In the genomic region with DNA sequence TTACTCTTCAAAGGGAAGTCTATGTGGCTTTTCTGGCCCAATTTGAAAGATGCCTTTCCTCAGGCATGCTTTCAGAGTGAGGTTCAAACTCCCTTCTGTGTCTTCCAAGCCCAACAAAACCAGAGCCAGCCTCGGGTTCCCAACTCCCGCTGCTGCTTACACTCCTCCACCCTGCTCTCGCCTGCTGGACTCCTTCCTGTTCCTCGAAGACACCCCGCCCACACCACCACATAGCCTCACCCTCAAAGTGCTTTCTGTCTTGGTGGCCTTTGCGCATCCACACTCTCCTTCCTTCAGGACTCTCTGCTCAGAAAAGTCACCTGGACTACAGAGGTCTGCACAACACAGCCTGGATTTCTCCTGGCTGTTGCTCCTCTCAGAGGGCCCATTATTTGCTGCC, we compare ENCODE assay signal across 17 mouse cellular contexts. TPM values are rescaled to one million over a fixed set of nuclear protein-coding genes. Genes with fewer than 3 reads are reported as not detected.
A peak's percentile ranks its signal among the peaks of the same experiment; 100 is the strongest.
DNase-seq lines count a peak whose midpoint lies in the region; ATAC-seq and TF ChIP-seq lines count a peak whose summit lies in the region.
"Had no signal": no experiment of that assay in that cellular context is flagged by ENCODE, and none has a peak within 500 bp of the region (broad histone marks: within the 10 kb centered on the region; RNA-seq: fewer than 3 reads in every experiment).

No protein-coding gene starts in this region.

- WGBS in kidney, embryonic 15.5 days = 52% methylated on average over 6 of the region's 6 CpGs
- WGBS in intestine, embryonic 16.5 days = 70% methylated on average over 6 of the region's 6 CpGs
- WGBS in hindbrain, embryonic 10.5 days = 79% methylated on average over 6 of the region's 6 CpGs

- ATAC-seq in kidney, embryonic 15.5 days (replicated peaks; ENCODE audit: low FRiP score) = no peak
- no peak for ATAC-seq in intestine, embryonic 16.5 days
- ATAC-seq: activated CD4-positive, CD25-positive, alpha-beta regulatory T cell, adult 4 months; liver, embryonic 12.5 days; midbrain, embryonic 15.5 days had no signal

- H3K9me3 ChIP-seq in kidney, embryonic 15.5 days (replicated peaks) = no peaks in the 10 kb centered on the region
- no peaks in the 10 kb centered on the region for H3K9me3 ChIP-seq in intestine, embryonic 16.5 days (ENCODE audit: control insufficient read depth, low read length)
- no peaks in the 10 kb centered on the region for H3K9me3 ChIP-seq in hindbrain, embryonic 10.5 days
- H3K9me3 ChIP-seq: heart, embryonic 13.5 days; hindbrain, embryonic 13.5 days; liver, embryonic 12.5 days; lung, embryonic 15.5 days; midbrain, embryonic 15.5 days had no signal

- no peaks in the 10 kb centered on the region for H3K27me3 ChIP-seq in kidney, embryonic 15.5 days
- H3K27me3 ChIP-seq in intestine, embryonic 16.5 days (replicated peaks; ENCODE audit: control insufficient read depth, insufficient read depth, low read length) = no peaks in the 10 kb centered on the region
- H3K27me3 ChIP-seq in hindbrain, embryonic 10.5 days (ENCODE audit: insufficient read depth, poor library complexity, severe bottlenecking) = no peaks in the 10 kb centered on the region
- H3K27me3 ChIP-seq: liver, embryonic 12.5 days; lung, embryonic 15.5 days; midbrain, embryonic 15.5 days had no signal

- peak; percentile 52 for DNase-seq in gastrocnemius, adult 2 months
- DNase-seq in gastrocnemius, adult 18-20 months (ENCODE audit: low spot score) = no peak
- no peak for DNase-seq in kidney, postnatal 36 days
- DNase-seq in urinary bladder, postnatal 14 days (ENCODE audit: low spot score) = peak; percentile 44
- DNase-seq in cerebellum, adult 8-10 months = no peak
- DNase-seq in hindbrain, embryonic 10.5 days (ENCODE audit: low spot score) = no peak
- DNase-seq: adrenal gland, postnatal 36 days; cerebellum, postnatal 10 days; kidney, adult 2 months had no signal

- peaks cover 10% of the 10 kb centered on the region; the same call in 1 of the 2 replicates for H3K4me1 ChIP-seq in kidney, embryonic 15.5 days
- peaks cover 9% of the 10 kb centered on the region; the same call in 1 of the 2 replicates for H3K4me1 ChIP-seq in intestine, embryonic 16.5 days (ENCODE audit: control insufficient read depth, insufficient read depth, low read length)
- peaks cover 8% of the 10 kb centered on the region; the same call in 1 of the 2 replicates for H3K4me1 ChIP-seq in hindbrain, embryonic 10.5 days (replicated peaks)
- H3K4me1 ChIP-seq: liver, embryonic 12.5 days; lung, embryonic 15.5 days; midbrain, embryonic 15.5 days had no signal

- no peak for TF ChIP-seq CTCF in gastrocnemius, adult 2 months (IDR thresholded peaks at IDR 0.05)

- intact Hi-C loops in gastrocnemius, adult 2 months (cut with DNase I) = no loop called here

- no peak overlapping the region for H3K27ac ChIP-seq in gastrocnemius, adult 2 months
- peak overlapping the region; percentile 55; the same call in 1 of the 2 replicates for H3K27ac ChIP-seq in kidney, embryonic 15.5 days
- H3K27ac ChIP-seq in intestine, embryonic 16.5 days (ENCODE audit: low read length) = 0 out of 2 replicates have a peak overlapping the region, but pooled peaks have one; percentile 35
- H3K27ac ChIP-seq in hindbrain, embryonic 10.5 days = no peak overlapping the region
- H3K27ac ChIP-seq: heart, embryonic 13.5 days; hindbrain, embryonic 13.5 days; liver, embryonic 12.5 days; lung, embryonic 15.5 days; midbrain, embryonic 15.5 days had no signal

- no peak overlapping the region for H3K4me3 ChIP-seq in gastrocnemius, adult 2 months
- no peak overlapping the region for H3K4me3 ChIP-seq in kidney, embryonic 15.5 days (replicated peaks)
- H3K4me3 ChIP-seq in intestine, embryonic 16.5 days (ENCODE audit: low read length) = no peak overlapping the region
- H3K4me3 ChIP-seq in hindbrain, embryonic 10.5 days = no peak overlapping the region
- H3K4me3 ChIP-seq: heart, embryonic 13.5 days; hindbrain, embryonic 13.5 days; liver, embryonic 12.5 days; lung, embryonic 15.5 days; midbrain, embryonic 15.5 days had no signal

- H3K36me3 ChIP-seq in kidney, embryonic 15.5 days = no peaks in the 10 kb centered on the region
- no peaks in the 10 kb centered on the region for H3K36me3 ChIP-seq in intestine, embryonic 16.5 days (ENCODE audit: control insufficient read depth, insufficient read depth, low read length)
- no peaks in the 10 kb centered on the region for H3K36me3 ChIP-seq in hindbrain, embryonic 10.5 days
- H3K36me3 ChIP-seq: heart, embryonic 13.5 days; hindbrain, embryonic 13.5 days; liver, embryonic 12.5 days; lung, embryonic 15.5 days; midbrain, embryonic 15.5 days had no signal

- no peak overlapping the region for H3K4me2 ChIP-seq in kidney, embryonic 15.5 days
- no peak overlapping the region for H3K4me2 ChIP-seq in intestine, embryonic 16.5 days (ENCODE audit: low read depth, low read length)
- H3K4me2 ChIP-seq: heart, embryonic 13.5 days; hindbrain, embryonic 13.5 days; liver, embryonic 12.5 days; lung, embryonic 15.5 days; midbrain, embryonic 15.5 days had no signal

- H3K9ac ChIP-seq in kidney, embryonic 15.5 days = no peak overlapping the region
- H3K9ac ChIP-seq in intestine, embryonic 16.5 days (ENCODE audit: low read depth, low read length) = no peak overlapping the region
- H3K9ac ChIP-seq: heart, embryonic 13.5 days; hindbrain, embryonic 13.5 days; liver, embryonic 12.5 days; lung, embryonic 15.5 days; midbrain, embryonic 15.5 days had no signal

RNA-seq across cellular contexts. Expression of a gene that starts 13.0 kb away (rescaled TPM):
- 10 to 100 TPM; 19.9 to 21.1 TPM for total RNA-seq in gastrocnemius, adult 2 months (2021)
- 10 to 100 TPM; 18.1 to 19.0 TPM for total RNA-seq in gastrocnemius, adult 18-20 months (2021)
- polyA plus RNA-seq in kidney, embryonic 15.5 days (2015; fragmentation: Nextera tagmentation; extraction: Ambion mirVana) = 11.2 and 12.8 TPM in 2 replicates
- polyA plus RNA-seq in intestine, embryonic 16.5 days (2015; fragmentation: Nextera tagmentation; extraction: Ambion mirVana) = 8.3 and 9.1 TPM in 2 replicates
- 8.3 and 9.1 TPM in 2 replicates for polyA plus RNA-seq in hindbrain, embryonic 10.5 days (2016; fragmentation: Nextera tagmentation; extraction: Ambion mirVana)

RNA-seq across cellular contexts. Expression of a gene that starts 47.1 kb away (rescaled TPM):
- 10 to 100 TPM; 80.1 to 90.2 TPM for total RNA-seq in gastrocnemius, adult 2 months (2021)
- 10 to 100 TPM; 88.1 to 92.2 TPM for total RNA-seq in gastrocnemius, adult 18-20 months (2021)
- 43.1 and 48.2 TPM in 2 replicates for polyA plus RNA-seq in kidney, embryonic 15.5 days (2015; fragmentation: Nextera tagmentation; extraction: Ambion mirVana)
- polyA plus RNA-seq in intestine, embryonic 16.5 days (2015; fragmentation: Nextera tagmentation; extraction: Ambion mirVana) = 44.4 and 46.0 TPM in 2 replicates
- 35.0 and 37.6 TPM in 2 replicates for polyA plus RNA-seq in hindbrain, embryonic 10.5 days (2016; fragmentation: Nextera tagmentation; extraction: Ambion mirVana)

Comparison
In these comparisons a context has a peak if more than half of its experiments do, and no peak if none do; other contexts are left out.
1. DNase-seq: peak in gastrocnemius, adult 2 months (single experiment) and urinary bladder, postnatal 14 days (single experiment); none in gastrocnemius, adult 18-20 months (single experiment), kidney, postnatal 36 days (0 of 2), cerebellum, adult 8-10 months (single experiment) and hindbrain, embryonic 10.5 days (single experiment).
2. H3K27ac ChIP-seq: peak in kidney, embryonic 15.5 days (single experiment) and intestine, embryonic 16.5 days (single experiment); none in gastrocnemius, adult 2 months (single experiment) and hindbrain, embryonic 10.5 days (single experiment).